Mouse (Mus musculus) cerebellum, adult 2 months (tissue): ENCODE data around the gene Ovol2. TPM values are rescaled to one million over a fixed set of nuclear protein-coding genes. Genes with fewer than 3 reads are reported as not detected.

ENCODE experiments used
- DNase-seq, 2 experiments: peaks; one replicate each; pipeline ENCODE4 v3.0.0; 2021
- H3K27ac ChIP-seq: fragments of 200-500 bp; 2 replicates; pipeline ENCODE4 v1.5.1; 2012; ENCODE audit warnings: low read length, control low read depth, inconsistent platforms; ENCODE audit not compliant: insufficient read depth
- H3K27me3 ChIP-seq: fragments of 200-500 bp; 2 replicates; pipeline ENCODE4 v1.6.1; 2012; ENCODE audit warnings: inconsistent platforms, mild to moderate bottlenecking, low read length, moderate library complexity; ENCODE audit not compliant: control insufficient read depth, insufficient read depth
- H3K4me1 ChIP-seq: fragments of 200-500 bp; 2 replicates; pipeline ENCODE4 v1.6.1; 2011; ENCODE audit warnings: low read length; ENCODE audit not compliant: control insufficient read depth, insufficient read depth
- H3K4me3 ChIP-seq: fragments of 200-500 bp; replicated peaks from 2 replicates; pipeline ENCODE3; 2011; ENCODE audit warnings: mild to moderate bottlenecking, low read depth, low read length, control low read depth; ENCODE audit not compliant: insufficient read depth
- CTCF ChIP-seq: fragments of 200-500 bp; IDR thresholded peaks from 2 replicates; pipeline ENCODE4 v1.5.1; 2011; ENCODE audit warnings: low read depth, mild to moderate bottlenecking, control low read depth, low read length, moderate library complexity, borderline replicate concordance; ENCODE audit not compliant: insufficient read depth
- POLR2A ChIP-seq: fragments of 200-500 bp; IDR thresholded peaks from 2 replicates; pipeline ENCODE4 v1.6.1; 2011; ENCODE audit warnings: low read length, control low read depth, borderline replicate concordance; ENCODE audit not compliant: insufficient read depth
- WGBS: fragments of 180-500 bp; shearing (Covaris S2); methylation state at CpG from one replicate; pipeline ENCODE4 v1.1.7; 2018; 5-methylcytosine and 5-hydroxymethylcytosine counted together
- polyA plus RNA-seq: library from polyadenylated mRNA; depleted of rRNA; stranded (reverse); fragments of >200 nt; gene quantifications from 2 replicates; pipeline ENCODE4 v1.2.3, GENCODE M21; 2012; rRNA removed

Ovol2 gene
- polyA plus RNA-seq, 1 experiment: not detected

GRCm38 (mm10) chr2:144264398-144265119 lies 67.4 kb downstream of the Ovol2 start:
- 64% methylated on average over 5 of the region's 5 CpGs for WGBS
- DNase-seq: no peak
- H3K4me3 ChIP-seq: no peak overlapping the region
- TF ChIP-seq CTCF (no peak), POLR2A (no peak)
- H3K27ac ChIP-seq: no peak overlapping the region
- H3K4me1 ChIP-seq: no peaks in the 10 kb centered on the region
- no peaks in the 10 kb centered on the region for H3K27me3 ChIP-seq

GRCm38 (mm10) chr2:144262837-144263236 lies 69.1 kb downstream of the Ovol2 start:
- H3K4me3 ChIP-seq: no peak overlapping the region
- H3K27me3 ChIP-seq: no peaks in the 10 kb centered on the region
- H3K4me1 ChIP-seq: no peaks in the 10 kb centered on the region
- no peak overlapping the region for H3K27ac ChIP-seq
- WGBS: 92% methylated on average over 2 of the region's 2 CpGs
- no peak for TF ChIP-seq CTCF
- no peak for TF ChIP-seq POLR2A
- DNase-seq: no peak

Other genes with a start within 250 kb of the Ovol2 start
- 6.5 and 6.7 TPM in 2 replicates for gene Mgme1, start 61.5 kb downstream of the Ovol2 start, polyA plus RNA-seq
- 72.8 and 76.9 TPM in 2 replicates for gene Snx5, start 61.2 kb downstream of the Ovol2 start, polyA plus RNA-seq
- gene Kat14, start 36.8 kb upstream of the Ovol2 start, polyA plus RNA-seq: 34.1 and 35.3 TPM in 2 replicates
- not detected in 2 replicates for gene Pet117, start 36.9 kb upstream of the Ovol2 start, polyA plus RNA-seq
- gene Dzank1, start 195.3 kb upstream of the Ovol2 start, polyA plus RNA-seq: 83.3 and 94.1 TPM in 2 replicates
- 21.4 and 24.7 TPM in 2 replicates for gene Polr3f, start 195.6 kb upstream of the Ovol2 start, polyA plus RNA-seq
- gene Rbbp9, start 218.7 kb upstream of the Ovol2 start, polyA plus RNA-seq: 30.1 and 30.2 TPM in 2 replicates
- gene Sec23b, start 224.1 kb upstream of the Ovol2 start, polyA plus RNA-seq: 65.3 and 72.8 TPM in 2 replicates